Mouse (Mus musculus) cortical plate, adult 2 months (tissue): ENCODE data around the gene Fgf10.

ENCODE experiments used
- CTCF ChIP-seq: fragments of 200-500 bp; IDR thresholded peaks from 2 replicates; pipeline ENCODE4 v1.5.1; 2011; ENCODE audit warnings: mild to moderate bottlenecking, control low read depth, low read length; ENCODE audit not compliant: insufficient read depth; ENCODE audit errors: extremely low read depth
- POLR2A ChIP-seq: fragments of 200-500 bp; IDR thresholded peaks from 2 replicates; pipeline ENCODE4 v1.6.1; 2011; ENCODE audit warnings: mild to moderate bottlenecking, low read length, control low read depth; ENCODE audit not compliant: insufficient read depth; ENCODE audit errors: extremely low read depth

GRCm38 (mm10) chr13:118643138-118643537 is 26.5 kb upstream of the Fgf10 start:
- TF ChIP-seq CTCF = no peak
- TF ChIP-seq POLR2A = no peak
